Mouse (Mus musculus): ENCODE data around the gene Ccar1. TPM values are rescaled to one million over a fixed set of nuclear protein-coding genes. Genes with fewer than 3 reads are reported as not detected.

Ccar1 gene
- total and polyA plus RNA-seq, 3 experiments: 34.3 to 52.7 (median 39.6) TPM

DNA sequence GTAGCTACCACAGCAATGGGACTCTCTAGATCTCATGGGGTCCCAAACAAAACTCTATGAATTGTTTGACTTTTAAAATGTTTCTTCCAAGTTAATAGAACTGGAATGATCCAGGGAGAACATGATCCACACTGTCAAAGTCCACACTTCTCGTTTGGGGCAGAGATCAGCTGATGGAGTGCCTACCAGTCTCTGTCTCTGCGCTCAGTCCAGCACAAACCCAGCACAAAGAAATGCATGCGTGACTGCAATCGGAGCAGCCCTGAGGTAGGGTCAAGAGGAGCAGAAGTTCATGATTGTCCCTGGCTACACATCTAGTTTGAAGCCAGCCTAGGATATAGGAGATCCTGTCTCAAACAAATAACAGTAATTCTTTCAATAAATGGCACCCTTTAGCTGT lies 31.3 kb upstream of the Ccar1 start:
- Histone ChIP-seq H3K27ac (no peak overlapping the region), H3K9ac (ENCODE audit: low read depth, low read length) (no peak overlapping the region), H3K79me2 (replicated peaks; ENCODE audit: control insufficient read depth, insufficient read depth, low read length) (no peaks in the 10 kb centered on the region), H3K27me3 (ENCODE audit: control insufficient read depth, insufficient read depth, low read length) (no peaks in the 10 kb centered on the region), H3K36me3 (ENCODE audit: control insufficient read depth, insufficient read depth, low read length) (peaks cover 2% of the 10 kb centered on the region; the same call in 1 of the 2 replicates), H3K4me3 (no peak overlapping the region), H3K4me1 (ENCODE audit: control insufficient read depth, insufficient read depth, low read length) (no peaks in the 10 kb centered on the region)
- no peak for DNase-seq
- intact Hi-C loops (cut with DNase I): no loop called here
- TF ChIP-seq POLR2A (IDR thresholded peaks at IDR 0.05; ENCODE audit: insufficient read depth, low read depth, low read length) (no peak), CTCF (IDR thresholded peaks at IDR 0.05) (no peak), EP300 (IDR thresholded peaks at IDR 0.05; ENCODE audit: insufficient read depth, low read depth, low read length) (no peak)
- WGBS: 84% methylated on average over 4 of the region's 4 CpGs

DNA sequence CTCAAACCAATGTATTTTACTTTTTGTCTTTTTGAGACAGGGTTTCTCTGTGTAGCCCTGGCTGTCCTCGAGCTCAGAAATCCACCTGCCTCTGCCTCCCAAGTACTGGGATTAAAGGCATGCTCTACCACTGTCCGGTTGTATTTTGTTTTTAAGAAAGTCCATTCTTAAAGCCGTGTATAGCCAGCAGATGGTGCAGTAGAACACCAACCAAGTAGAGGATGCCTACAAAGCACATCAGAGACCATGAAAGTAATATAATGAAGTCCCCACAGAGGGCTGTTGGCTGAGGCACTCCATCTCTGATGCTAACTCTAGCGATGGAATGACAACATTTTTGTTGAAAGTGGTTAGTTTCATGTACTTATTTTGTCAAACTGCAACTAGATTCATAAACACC lies 17.9 kb upstream of the Ccar1 start:
- intact Hi-C loops (cut with DNase I): no loop called here
- no peak overlapping the region for H3K9ac ChIP-seq (ENCODE audit: low read depth, low read length)
- H3K27ac ChIP-seq: no peak overlapping the region
- no peaks in the 10 kb centered on the region for H3K36me3 ChIP-seq (ENCODE audit: control insufficient read depth, insufficient read depth, low read length)
- no peaks in the 10 kb centered on the region for H3K27me3 ChIP-seq (ENCODE audit: control insufficient read depth, insufficient read depth, low read length)
- TF ChIP-seq POLR2A (IDR thresholded peaks at IDR 0.05; ENCODE audit: insufficient read depth, low read depth, low read length) (no peak), CTCF (IDR thresholded peaks at IDR 0.05) (peak; percentile 46)
- H3K4me3 ChIP-seq: no peak overlapping the region
- WGBS: 64% methylated on average over 4 of the region's 4 CpGs
- H3K79me2 ChIP-seq (replicated peaks; ENCODE audit: control insufficient read depth, insufficient read depth, low read length): no peaks in the 10 kb centered on the region
- no peaks in the 10 kb centered on the region for H3K4me1 ChIP-seq (ENCODE audit: control insufficient read depth, insufficient read depth, low read length)
- no peak for DNase-seq

DNA sequence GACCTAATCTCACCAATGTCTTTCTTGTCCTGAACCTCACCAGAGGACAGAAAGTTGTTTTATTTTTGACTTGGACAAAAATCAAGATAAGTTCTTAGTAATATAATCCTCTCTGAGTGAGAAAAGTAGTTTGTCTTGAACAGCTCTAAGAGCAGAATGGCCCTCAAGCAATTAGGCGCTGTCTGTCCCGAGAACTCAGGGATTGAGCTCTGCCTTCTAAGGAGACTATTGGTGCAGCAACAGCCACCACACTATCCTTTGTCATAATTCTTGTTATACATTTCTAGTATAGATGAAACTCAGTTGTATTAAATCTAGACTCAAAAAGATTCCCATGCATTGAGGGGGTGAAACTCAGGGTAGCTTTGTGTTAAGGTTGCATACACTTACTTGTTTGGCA lies 16.7 kb upstream of the Ccar1 start:
- no peaks in the 10 kb centered on the region for H3K36me3 ChIP-seq (ENCODE audit: control insufficient read depth, insufficient read depth, low read length)
- H3K4me1 ChIP-seq (ENCODE audit: control insufficient read depth, insufficient read depth, low read length): no peaks in the 10 kb centered on the region
- no peak overlapping the region for H3K27ac ChIP-seq
- 95% methylated on average over 2 of the region's 2 CpGs for WGBS
- H3K79me2 ChIP-seq (replicated peaks; ENCODE audit: control insufficient read depth, insufficient read depth, low read length): no peaks in the 10 kb centered on the region
- H3K4me3 ChIP-seq: no peak overlapping the region
- intact Hi-C loops (cut with DNase I): no loop called here
- no peak for DNase-seq
- no peaks in the 10 kb centered on the region for H3K27me3 ChIP-seq (ENCODE audit: control insufficient read depth, insufficient read depth, low read length)
- H3K9ac ChIP-seq (ENCODE audit: low read depth, low read length): no peak overlapping the region
- TF ChIP-seq EP300 (IDR thresholded peaks at IDR 0.05; ENCODE audit: insufficient read depth, low read depth, low read length) (no peak), POLR2A (IDR thresholded peaks at IDR 0.05; ENCODE audit: insufficient read depth, low read depth, low read length) (no peak), CTCF (IDR thresholded peaks at IDR 0.05) (no peak)

DNA sequence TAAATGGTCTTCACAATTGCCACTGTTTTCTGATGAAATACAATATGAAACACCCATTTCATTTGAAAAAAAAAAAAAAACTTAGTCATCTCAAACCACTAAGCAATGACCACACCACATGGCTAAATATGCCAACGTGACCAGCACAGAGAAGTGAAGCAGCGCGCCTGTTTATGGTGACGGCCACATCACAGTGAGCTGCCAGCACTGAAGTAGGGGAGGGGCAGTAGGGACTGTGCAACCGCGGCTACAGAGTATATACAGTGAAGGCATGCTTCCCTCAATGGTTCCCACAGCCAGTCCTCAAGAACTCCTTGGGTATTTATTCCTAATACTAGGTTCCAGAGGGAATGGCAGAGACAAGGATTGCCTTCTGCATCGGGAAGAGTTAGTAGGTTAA lies 16.2 kb upstream of the Ccar1 start:
- H3K36me3 ChIP-seq (ENCODE audit: control insufficient read depth, insufficient read depth, low read length): no peaks in the 10 kb centered on the region
- WGBS: 88% methylated on average over 7 of the region's 7 CpGs
- intact Hi-C loops (cut with DNase I): no loop called here
- H3K27me3 ChIP-seq (ENCODE audit: control insufficient read depth, insufficient read depth, low read length): no peaks in the 10 kb centered on the region
- DNase-seq: no peak
- no peaks in the 10 kb centered on the region for H3K79me2 ChIP-seq (replicated peaks; ENCODE audit: control insufficient read depth, insufficient read depth, low read length)
- no peak for TF ChIP-seq CTCF (IDR thresholded peaks at IDR 0.05)
- TF ChIP-seq EP300 (IDR thresholded peaks at IDR 0.05; ENCODE audit: insufficient read depth, low read depth, low read length): no peak
- no peak for TF ChIP-seq POLR2A (IDR thresholded peaks at IDR 0.05; ENCODE audit: insufficient read depth, low read depth, low read length)
- no peak overlapping the region for H3K4me3 ChIP-seq
- H3K9ac ChIP-seq (ENCODE audit: low read depth, low read length): no peak overlapping the region
- H3K4me1 ChIP-seq (ENCODE audit: control insufficient read depth, insufficient read depth, low read length): no peaks in the 10 kb centered on the region
- H3K27ac ChIP-seq: no peak overlapping the region

GRCm38 (mm10) chr10:62804106-62804505 lies 12.0 kb upstream of the Ccar1 start:
- no peaks in the 10 kb centered on the region for H3K79me2 ChIP-seq (replicated peaks; ENCODE audit: control insufficient read depth, insufficient read depth, low read length)
- H3K27ac ChIP-seq: no peak overlapping the region
- H3K27me3 ChIP-seq (ENCODE audit: control insufficient read depth, insufficient read depth, low read length): no peaks in the 10 kb centered on the region
- H3K36me3 ChIP-seq (ENCODE audit: control insufficient read depth, insufficient read depth, low read length): no peaks in the 10 kb centered on the region
- H3K9ac ChIP-seq (ENCODE audit: low read depth, low read length): no peak overlapping the region
- WGBS: 75% methylated on average over 2 of the region's 2 CpGs
- no peaks in the 10 kb centered on the region for H3K4me1 ChIP-seq (ENCODE audit: control insufficient read depth, insufficient read depth, low read length)
- no peak overlapping the region for H3K4me3 ChIP-seq
- intact Hi-C loops (cut with DNase I): no loop called here
- DNase-seq: no peak
- TF ChIP-seq CTCF (IDR thresholded peaks at IDR 0.05) (peak; percentile 47), POLR2A (IDR thresholded peaks at IDR 0.05; ENCODE audit: insufficient read depth, low read depth, low read length) (no peak)

GRCm38 (mm10) chr10:62803296-62803695 lies 11.2 kb upstream of the Ccar1 start:
- Histone ChIP-seq H3K79me2 (replicated peaks; ENCODE audit: control insufficient read depth, insufficient read depth, low read length) (no peaks in the 10 kb centered on the region), H3K27ac (no peak overlapping the region), H3K36me3 (ENCODE audit: control insufficient read depth, insufficient read depth, low read length) (no peaks in the 10 kb centered on the region), H3K4me1 (ENCODE audit: control insufficient read depth, insufficient read depth, low read length) (no peaks in the 10 kb centered on the region), H3K27me3 (ENCODE audit: control insufficient read depth, insufficient read depth, low read length) (no peaks in the 10 kb centered on the region), H3K9ac (ENCODE audit: low read depth, low read length) (no peak overlapping the region), H3K4me3 (no peak overlapping the region)
- 96% methylated on average over 2 of the region's 2 CpGs for WGBS
- DNase-seq: no peak
- TF ChIP-seq CTCF (IDR thresholded peaks at IDR 0.05) (no peak), POLR2A (IDR thresholded peaks at IDR 0.05; ENCODE audit: insufficient read depth, low read depth, low read length) (no peak), EP300 (IDR thresholded peaks at IDR 0.05; ENCODE audit: insufficient read depth, low read depth, low read length) (no peak)
- intact Hi-C loops (cut with DNase I): no loop called here
